Mouse (Mus musculus) brown adipose tissue, adult 24 weeks (tissue): Measurements from ENCODE around the gene Sp3. TPM values are rescaled to one million over a fixed set of nuclear protein-coding genes. Genes with fewer than 3 reads are reported as not detected.
"Not testable (repeated sequence)": the region's sequence is repeated elsewhere in the genome, so short reads cannot be mapped to it uniquely, and the experiment has no call there.

Experiments used
- H3K27ac ChIP-seq: fragments of 200-500 bp; replicated peaks from 2 replicates; pipeline ENCODE4 v1.5.1; 2012; ENCODE audit warnings: low read depth, mild to moderate bottlenecking, low read length
- H3K4me1 ChIP-seq: fragments of 200-500 bp; 2 replicates; pipeline ENCODE4 v1.6.1; 2012; ENCODE audit warnings: low read length, mixed read lengths; ENCODE audit not compliant: control insufficient read depth, insufficient read depth, insufficient read length
- H3K4me3 ChIP-seq: fragments of 200-500 bp; 2 replicates; pipeline ENCODE4 v1.5.1; 2012; ENCODE audit warnings: low read depth, mild to moderate bottlenecking, low read length, moderate library complexity; ENCODE audit not compliant: insufficient read depth
- polyA plus RNA-seq: library from polyadenylated mRNA; stranded (reverse); fragments of >200 nt; gene quantifications from 2 replicates; pipeline ENCODE4 v1.2.4, GENCODE M21; 2012; ENCODE audit not compliant: missing spikeins, insufficient read depth, insufficient read length

Gene Sp3
- polyA plus RNA-seq, 1 experiment, result 42.7 TPM

GRCm38 (mm10) chr2:73001994-73002393 lies 21.7 kb upstream of the Sp3 start:
- no peak overlapping the region for H3K27ac ChIP-seq

GRCm38 (mm10) chr2:73000194-73000593 lies 19.9 kb upstream of the Sp3 start:
- H3K4me3 ChIP-seq, result no peak overlapping the region
- peaks cover 16% of the 10 kb centered on the region for H3K4me1 ChIP-seq
- no peak overlapping the region for H3K27ac ChIP-seq

More at GRCm38 (mm10) chr2:73001994-73002393, 21.7 kb upstream of the Sp3 start:
- H3K4me3 ChIP-seq, result no peak overlapping the region
- peaks cover 14% of the 10 kb centered on the region for H3K4me1 ChIP-seq

- Histone ChIP-seq H3K27ac (no peak overlapping the region), H3K4me1 (peaks cover 8% of the 10 kb centered on the region; the same call in 1 of the 2 replicates)
These were observed 17.3 kb upstream of the Sp3 start for GRCm38 (mm10) chr2:72997586-72997985.

GRCm38 (mm10) chr2:72996808-72997378 lies 16.6 kb upstream of the Sp3 start:
- peaks cover 7% of the 10 kb centered on the region; the same call in 1 of the 2 replicates for H3K4me1 ChIP-seq
- no peak overlapping the region for H3K27ac ChIP-seq
- peak overlapping the region; percentile 21; the same call in 1 of the 2 replicates for H3K4me3 ChIP-seq

More at GRCm38 (mm10) chr2:72997586-72997985, 17.3 kb upstream of the Sp3 start:
- H3K4me3 ChIP-seq, result no peak overlapping the region

- peaks cover 7% of the 10 kb centered on the region; the same call in 1 of the 2 replicates for H3K4me1 ChIP-seq
- peak overlapping the region; percentile 71 for H3K27ac ChIP-seq
- no peak overlapping the region for H3K4me3 ChIP-seq
These were observed 15.3 kb upstream of the Sp3 start for GRCm38 (mm10) chr2:72995346-72996097.

GRCm38 (mm10) chr2:72994165-72994564 lies 13.9 kb upstream of the Sp3 start:
- Histone ChIP-seq H3K27ac (no peak overlapping the region), H3K4me1 (peaks cover 7% of the 10 kb centered on the region; the same call in 1 of the 2 replicates), H3K4me3 (no peak overlapping the region)

GRCm38 (mm10) chr2:72992497-72992896 lies 12.3 kb upstream of the Sp3 start:
- no peak overlapping the region for H3K27ac ChIP-seq
- peaks cover 4% of the 10 kb centered on the region; the same call in 1 of the 2 replicates for H3K4me1 ChIP-seq
- H3K4me3 ChIP-seq, result no peak overlapping the region

GRCm38 (mm10) chr2:72988945-72989344 lies 8.7 kb upstream of the Sp3 start:
- H3K27ac ChIP-seq, H3K4me1 ChIP-seq, H3K4me3 ChIP-seq: not testable (repeated sequence)

GRCm38 (mm10) chr2:72986616-72987015 lies 6.4 kb upstream of the Sp3 start, which contains the start of gene Gm11084:
Gene Gm11084 (minus strand): TSS chr2:72986716.
- Histone ChIP-seq H3K4me3 (no peak within 1 kb of the TSS), H3K4me1 (peaks cover 1% of the 10 kb centered on the region), H3K27ac (no peak within 1 kb of the TSS)

- Histone ChIP-seq H3K4me3 (no peak overlapping the region), H3K4me1 (peaks cover 2% of the 10 kb centered on the region), H3K27ac (no peak overlapping the region)
These were observed 5.3 kb upstream of the Sp3 start for GRCm38 (mm10) chr2:72985516-72985915.

- Histone ChIP-seq H3K4me3 (no peak overlapping the region), H3K4me1 (peaks cover 2% of the 10 kb centered on the region), H3K27ac (0 out of 2 replicates have a peak overlapping the region, but pooled peaks have one; percentile 4)
These were observed 4.6 kb upstream of the Sp3 start for GRCm38 (mm10) chr2:72984806-72985205.

GRCm38 (mm10) chr2:72983211-72983610 lies 3.0 kb upstream of the Sp3 start:
- Histone ChIP-seq H3K4me1 (peaks cover 2% of the 10 kb centered on the region), H3K27ac (no peak overlapping the region), H3K4me3 (no peak overlapping the region)

GRCm38 (mm10) chr2:72982110-72982785 lies 2.0 kb upstream of the Sp3 start:
- no peak overlapping the region for H3K4me3 ChIP-seq
- peaks cover 4% of the 10 kb centered on the region for H3K4me1 ChIP-seq
- H3K27ac ChIP-seq, result no peak overlapping the region

GRCm38 (mm10) chr2:72981441-72982109 lies 1.3 kb upstream of the Sp3 start:
- H3K4me3 ChIP-seq, result no peak overlapping the region
- peaks cover 7% of the 10 kb centered on the region for H3K4me1 ChIP-seq
- peak overlapping the region; percentile 23; the same call in 1 of the 2 replicates for H3K27ac ChIP-seq

- H3K4me1 ChIP-seq, result peaks cover 8% of the 10 kb centered on the region
- peak overlapping the region; percentile 97 for H3K27ac ChIP-seq
- H3K4me3 ChIP-seq, result peak overlapping the region; percentile 82
These were observed 802 bp upstream of the Sp3 start for GRCm38 (mm10) chr2:72981075-72981420.
